Mouse (Mus musculus) adrenal gland, postnatal 25 days (tissue): ENCODE measurements around the gene Ptprt. TPM values are rescaled to one million over a fixed set of nuclear protein-coding genes. Genes with fewer than 3 reads are reported as not detected.

Experiments used
- DNase-seq: peaks from one replicate; pipeline ENCODE4 v3.0.0; 2021; ENCODE audit warnings: mixed read lengths
- total RNA-seq: library from RNA; stranded (reverse); gene quantifications from 2 replicates; pipeline ENCODE4 v1.2.3, GENCODE M21; 2021

Ptprt gene
- total RNA-seq, 1 experiment from 2014 or later, result 0.15 TPM

DNA sequence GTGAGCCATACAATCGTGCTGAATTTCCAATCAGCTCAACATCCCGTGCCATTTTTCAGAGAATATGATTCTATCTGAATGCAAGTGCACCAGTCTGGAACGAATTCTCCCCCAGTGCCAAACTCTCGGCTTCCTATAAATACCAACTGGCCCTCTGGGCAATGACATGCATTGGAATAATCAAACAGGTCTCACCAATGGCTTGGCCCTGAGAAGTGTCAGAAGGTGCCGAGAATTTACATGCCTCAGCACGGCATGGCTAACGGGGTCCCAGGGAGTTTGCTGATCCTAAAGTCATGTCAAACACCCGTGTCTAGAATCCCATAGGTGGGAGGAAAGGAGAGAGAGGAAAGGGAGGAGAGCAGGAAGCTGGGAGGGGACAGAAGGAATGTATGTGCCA lies 251.7 kb downstream of the Ptprt start:
- DNase-seq, result no peak

DNA sequence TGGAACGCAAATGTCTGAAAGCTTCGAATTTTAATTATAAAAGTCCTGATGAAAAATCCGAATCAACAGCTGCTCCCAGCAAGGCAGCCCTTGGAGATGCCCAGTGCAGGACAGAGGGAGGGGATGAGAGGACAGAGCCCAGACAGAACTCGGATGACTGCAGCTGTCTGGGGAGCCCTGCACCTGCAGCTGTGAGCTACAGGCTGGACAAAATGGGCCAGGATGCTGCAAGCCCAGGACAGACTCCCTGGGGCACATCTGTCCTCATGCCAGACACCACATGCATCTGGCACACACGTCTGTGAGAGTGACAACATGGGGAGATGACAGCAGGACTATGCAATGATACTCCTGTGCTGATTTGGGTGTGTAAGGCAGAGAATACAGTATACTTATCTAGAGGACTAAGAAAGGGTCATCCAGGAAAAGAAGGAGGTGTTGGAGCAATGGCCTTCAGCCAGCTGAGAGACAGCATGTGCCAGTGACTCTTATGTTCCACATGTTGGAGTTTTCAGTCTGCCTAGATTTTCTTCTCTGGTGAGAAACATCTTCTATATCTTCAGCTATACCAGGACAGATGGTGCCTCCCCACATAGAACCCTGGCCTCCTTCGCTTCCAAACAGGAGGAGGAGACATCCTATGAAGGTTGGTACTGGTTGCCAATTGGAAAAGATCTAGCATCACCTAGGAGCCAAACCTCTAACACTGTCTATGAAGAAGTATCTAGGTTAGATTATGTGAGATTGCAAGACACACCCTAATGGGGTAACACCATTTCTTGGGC lies 259.4 kb downstream of the Ptprt start:
- DNase-seq, result no peak

DNA sequence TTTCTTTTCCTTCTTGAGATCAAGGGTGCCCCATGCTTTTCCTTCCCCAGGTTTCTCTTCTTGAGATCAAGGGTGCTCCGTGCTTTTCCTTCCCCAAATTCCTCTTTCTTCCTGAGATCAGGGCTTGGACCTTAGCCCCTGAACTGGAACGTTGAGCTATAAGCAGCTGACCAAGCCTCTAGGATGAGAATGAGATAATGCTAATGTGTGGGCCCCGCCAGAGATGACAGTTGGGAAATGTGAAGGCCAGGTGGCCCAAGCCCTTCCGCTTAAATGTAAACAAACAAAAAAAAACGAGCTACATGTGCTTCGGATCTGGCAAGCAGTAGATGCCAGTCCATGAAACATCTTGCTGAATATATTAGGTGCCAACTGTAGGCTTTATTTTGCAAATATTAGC lies 266.3 kb downstream of the Ptprt start:
- DNase-seq, result no peak

DNA sequence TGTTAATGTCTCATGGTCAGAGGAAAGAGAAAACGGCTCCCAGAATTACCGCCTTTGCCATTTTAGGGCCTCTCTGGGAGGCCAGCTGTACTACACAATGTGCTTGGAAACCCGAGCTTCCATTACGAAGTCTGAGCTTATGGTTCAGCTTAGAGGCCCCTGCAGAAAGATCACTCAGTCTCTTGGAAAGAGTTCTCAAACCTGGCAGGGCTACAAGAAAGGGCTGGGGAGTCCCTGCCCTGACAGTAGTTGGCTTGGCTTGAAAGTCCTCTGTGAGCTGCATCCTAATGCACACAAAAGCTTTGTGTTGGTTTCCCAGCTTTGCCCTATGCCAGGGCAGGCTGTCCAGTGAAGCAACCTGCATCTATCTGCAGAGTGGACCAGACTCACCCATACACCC lies 269.1 kb downstream of the Ptprt start:
- no peak for DNase-seq

DNA sequence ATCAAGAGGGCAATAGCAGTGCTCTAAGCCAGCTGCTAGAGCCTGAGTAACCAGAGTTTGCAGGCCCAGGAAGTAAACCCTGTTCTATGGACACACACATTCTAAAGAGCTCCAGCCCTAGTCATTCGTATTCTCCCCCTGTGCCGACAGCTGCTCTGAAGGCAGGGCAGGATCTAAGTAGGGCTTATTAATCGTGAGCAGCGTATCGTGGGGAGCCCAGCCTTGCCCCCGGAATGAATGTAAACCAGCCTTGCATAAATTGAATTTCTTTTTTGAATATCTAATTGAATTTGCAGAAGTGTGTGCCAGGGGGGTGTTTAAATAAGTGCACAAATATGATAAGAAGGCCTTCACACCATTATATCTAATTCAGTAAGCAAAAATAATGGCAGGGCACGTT lies 283.6 kb downstream of the Ptprt start:
- no peak for DNase-seq

DNA sequence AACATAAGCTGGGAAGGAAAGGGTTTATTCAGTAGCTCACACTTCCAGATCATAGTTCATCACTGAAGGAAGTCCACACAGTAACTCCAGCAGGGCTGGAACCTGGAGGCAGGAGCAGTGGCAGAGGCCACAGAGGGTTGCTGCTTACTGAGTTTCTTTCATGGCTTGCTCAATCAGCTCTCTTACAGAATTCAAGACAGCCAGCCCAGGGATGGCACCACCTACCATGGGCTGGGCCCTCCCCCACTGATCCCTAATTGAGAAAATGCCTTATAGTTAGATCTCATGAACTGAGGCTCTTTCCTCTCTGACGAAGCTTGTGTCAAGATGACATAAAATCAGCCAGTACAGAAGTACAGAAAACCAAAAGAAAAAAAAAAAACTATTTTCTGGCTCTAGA lies 311.9 kb downstream of the Ptprt start:
- no peak for DNase-seq

DNA sequence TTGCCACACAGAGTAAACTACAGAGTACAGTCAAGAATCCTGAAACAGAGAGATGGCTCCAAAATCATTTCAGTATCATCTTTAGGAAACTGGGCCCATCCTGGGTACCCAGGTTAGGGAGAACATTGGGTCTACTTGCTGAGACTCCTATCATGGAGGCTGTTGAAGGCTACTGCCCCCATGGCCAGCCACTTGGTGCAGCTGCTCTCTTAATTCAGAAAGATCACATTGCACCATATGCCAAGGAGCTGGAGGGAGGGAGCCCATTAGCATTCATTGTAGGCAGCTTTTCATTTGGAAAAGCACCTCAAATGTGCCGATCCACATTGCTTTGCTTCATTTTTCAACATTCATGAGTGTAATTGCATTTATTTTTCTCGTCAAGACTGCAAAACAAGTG lies 319.1 kb downstream of the Ptprt start:
- DNase-seq, result no peak

DNA sequence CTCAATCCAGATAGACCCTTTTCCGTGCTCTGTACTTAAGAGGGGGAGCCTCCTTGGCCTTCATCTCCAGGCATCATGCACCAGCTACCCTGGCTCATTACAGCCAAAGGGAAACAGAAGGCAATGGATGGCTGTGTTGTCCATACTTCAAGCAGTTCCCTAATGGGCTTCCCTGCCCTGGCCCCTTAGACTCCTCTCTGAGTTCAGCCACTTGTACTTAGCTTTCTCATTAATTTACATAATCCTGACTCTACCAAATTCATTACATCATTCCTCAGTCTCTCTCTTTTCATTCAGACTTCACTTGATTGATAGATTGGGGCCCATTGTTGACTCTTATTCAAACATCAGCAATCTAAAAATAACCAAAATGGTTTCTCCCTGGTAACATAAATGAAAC lies 320.7 kb downstream of the Ptprt start:
- no peak for DNase-seq

DNA sequence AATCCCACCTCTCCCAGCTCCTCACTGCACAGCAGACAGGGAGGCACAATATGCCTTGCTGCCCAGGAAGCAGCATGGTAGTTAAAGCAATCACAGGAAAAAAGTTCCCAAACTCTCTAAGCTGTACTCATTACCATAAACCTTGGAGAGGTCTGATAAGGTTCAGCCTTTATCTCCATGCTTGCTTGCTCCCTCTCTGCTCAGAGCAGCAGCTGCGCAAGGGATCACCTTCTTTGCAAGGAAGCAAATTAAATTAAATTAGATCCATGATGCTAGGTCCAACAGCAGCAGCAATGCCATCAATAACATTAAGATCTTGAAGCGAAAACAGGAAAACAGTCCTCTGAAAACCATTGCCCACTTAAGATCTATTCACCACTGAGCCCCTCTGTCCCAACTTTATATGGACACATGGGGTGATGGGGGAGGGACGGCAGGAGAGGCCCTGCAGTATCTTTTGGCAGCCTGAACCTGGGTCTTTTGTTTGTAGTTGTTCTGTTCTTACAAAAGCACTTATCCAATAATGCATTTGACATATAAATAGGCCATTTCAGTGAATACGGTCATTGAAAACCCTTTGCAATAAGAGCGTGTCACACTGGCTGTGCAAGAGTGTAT lies 328.8 kb downstream of the Ptprt start:
- DNase-seq, result no peak

DNA sequence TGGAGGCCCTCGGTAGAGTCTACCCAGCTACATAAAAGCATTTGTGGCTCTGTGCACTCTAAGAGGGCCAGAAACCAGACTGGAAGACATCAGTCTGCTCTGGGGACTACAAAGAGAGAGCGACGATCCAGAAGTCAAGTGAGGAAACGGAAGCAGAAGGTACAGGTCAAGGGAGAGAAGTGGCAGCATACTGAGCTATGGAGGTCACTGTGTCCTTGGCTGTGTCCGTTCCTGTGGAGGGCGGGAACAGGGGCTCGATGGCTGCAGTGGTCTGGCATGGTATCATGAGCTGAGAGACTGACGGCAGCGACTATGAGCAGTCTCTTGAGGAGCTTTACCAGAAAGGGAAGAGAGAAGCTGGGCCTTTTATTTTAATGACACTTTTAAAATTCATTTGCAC lies 331.5 kb downstream of the Ptprt start:
- DNase-seq, result no peak

DNA sequence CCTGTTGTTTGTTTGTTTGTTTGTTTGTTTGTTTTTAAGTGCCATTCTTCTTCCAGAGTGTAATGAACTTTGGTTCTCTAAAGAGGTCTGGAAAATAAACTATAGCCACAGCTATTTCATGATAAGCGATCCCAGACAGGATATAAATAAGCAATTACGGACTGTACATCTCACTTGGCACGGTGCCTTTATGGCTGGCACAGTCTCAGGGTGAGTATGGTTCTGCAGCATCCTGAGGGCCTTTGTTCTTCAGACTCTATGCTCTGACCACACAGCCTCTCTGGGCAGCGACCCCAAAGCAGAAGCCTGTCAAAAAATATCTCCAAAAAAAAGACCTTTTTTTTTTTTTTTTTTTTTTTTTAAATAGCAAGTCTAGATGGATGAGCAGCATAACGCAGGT lies 338.5 kb downstream of the Ptprt start:
- no peak for DNase-seq

DNA sequence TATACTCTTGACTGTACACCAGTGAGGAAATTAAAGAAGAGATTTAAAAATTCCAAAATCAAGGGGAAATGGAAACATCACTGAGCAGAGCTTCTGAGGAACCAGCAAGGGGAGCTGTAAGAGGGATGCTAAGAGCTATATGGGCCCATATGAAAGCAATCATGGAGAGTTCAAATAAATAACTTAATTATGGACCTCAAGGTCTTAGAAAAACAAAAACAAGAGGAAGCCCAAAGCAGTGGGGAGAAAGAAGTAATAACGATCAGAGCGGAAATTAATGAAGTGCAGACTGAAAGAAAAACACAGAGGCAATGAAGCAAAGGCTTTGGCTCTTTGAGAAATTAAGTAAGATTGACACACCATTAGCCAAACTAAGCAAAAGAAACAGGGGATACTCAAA lies 353.0 kb downstream of the Ptprt start:
- DNase-seq, result no peak

DNA sequence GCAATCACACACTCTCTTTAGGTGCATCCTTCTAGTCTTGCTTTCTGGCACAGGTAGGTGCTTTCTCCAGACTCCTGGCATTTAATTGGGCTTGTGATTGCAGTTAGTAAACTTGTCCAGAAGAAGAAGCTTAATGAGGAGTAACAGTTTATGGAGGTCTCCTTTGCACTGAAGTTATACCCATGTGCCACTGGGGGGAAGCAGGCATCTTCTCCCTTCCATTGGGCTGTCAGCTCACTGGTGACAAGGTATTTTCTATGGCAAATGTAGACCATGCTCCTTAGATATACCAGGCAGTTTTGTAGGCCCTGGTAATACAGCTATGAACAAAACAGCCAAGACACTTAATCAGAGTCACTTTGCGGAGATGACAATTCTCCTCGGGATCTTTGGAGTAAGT lies 366.9 kb downstream of the Ptprt start:
- no peak for DNase-seq

DNA sequence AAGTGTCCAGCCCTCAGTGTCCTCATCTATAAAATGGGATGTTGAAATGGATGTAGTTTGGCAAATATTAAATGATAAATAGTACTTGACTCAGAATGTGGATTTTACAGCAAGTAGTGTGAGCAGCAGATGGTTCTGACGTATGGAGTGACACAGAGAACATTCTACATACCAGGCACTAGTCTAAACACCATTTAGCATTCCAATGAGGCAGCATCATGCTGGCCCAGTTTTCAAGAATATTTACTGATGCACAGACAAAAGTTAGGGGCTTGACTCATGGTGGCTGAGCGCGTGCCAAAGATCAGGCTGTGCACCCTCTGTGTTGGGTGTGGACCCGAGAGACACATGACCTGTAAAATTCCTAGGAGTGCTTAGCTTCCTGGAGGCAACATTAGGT lies 378.3 kb downstream of the Ptprt start:
- no peak for DNase-seq

DNA sequence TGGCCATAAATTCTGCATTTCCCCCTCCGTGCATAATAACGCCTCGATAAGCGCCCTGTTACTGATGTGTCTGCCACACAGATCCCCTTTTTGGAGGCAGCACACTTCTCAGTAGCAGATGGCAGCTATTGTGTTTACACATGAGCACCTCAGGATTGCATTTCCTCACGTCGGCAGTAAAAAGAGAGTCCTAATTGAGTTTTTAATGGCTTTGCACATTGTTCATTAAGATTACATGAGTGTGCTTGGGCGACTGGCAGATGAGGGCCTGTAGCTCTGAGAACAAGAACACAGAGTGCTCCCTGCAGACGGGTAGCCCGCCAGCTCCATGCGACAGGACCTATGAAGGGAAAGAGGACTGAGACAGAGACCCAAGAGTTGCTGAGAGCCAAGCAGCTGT lies 378.8 kb downstream of the Ptprt start:
- no peak for DNase-seq

DNA sequence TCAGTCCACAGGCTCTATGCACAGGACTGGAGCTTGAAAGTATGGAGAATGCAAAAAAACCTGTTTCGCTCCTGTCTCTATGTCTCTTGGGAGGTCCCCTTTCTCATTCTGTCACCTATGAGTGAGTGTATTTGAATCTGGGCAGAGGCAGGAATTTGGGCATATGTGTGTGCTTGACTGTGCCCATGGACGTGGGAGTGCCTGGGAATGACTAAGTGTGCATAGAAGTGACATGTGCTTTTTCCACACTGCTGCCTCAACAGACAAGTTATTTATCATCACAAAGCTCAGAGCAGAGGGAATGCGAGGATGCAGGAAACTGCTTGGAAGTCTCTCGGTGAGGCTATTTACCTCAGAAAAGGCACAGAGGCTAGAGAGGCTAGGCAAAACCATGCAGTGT lies 387.1 kb downstream of the Ptprt start:
- DNase-seq, result no peak

DNA sequence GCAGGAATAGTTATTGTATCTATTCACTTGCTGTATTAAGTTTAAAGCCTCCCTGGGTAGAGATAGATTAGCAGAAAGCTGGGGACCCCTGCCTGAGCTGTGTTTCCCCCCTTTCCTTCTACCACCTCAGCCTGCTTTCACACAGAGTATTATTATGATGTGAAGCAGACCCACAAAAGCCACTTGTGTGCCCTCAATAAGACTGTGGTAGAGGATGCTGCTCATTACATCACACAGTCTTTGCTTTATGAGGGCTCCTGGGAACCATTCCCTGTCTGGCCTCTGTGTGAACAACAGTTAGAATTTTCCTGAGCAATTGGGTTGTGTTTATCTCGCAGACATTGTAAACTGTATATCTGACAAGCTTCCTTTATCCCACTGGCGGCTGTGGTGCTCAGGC lies 409.7 kb downstream of the Ptprt start:
- no peak for DNase-seq

DNA sequence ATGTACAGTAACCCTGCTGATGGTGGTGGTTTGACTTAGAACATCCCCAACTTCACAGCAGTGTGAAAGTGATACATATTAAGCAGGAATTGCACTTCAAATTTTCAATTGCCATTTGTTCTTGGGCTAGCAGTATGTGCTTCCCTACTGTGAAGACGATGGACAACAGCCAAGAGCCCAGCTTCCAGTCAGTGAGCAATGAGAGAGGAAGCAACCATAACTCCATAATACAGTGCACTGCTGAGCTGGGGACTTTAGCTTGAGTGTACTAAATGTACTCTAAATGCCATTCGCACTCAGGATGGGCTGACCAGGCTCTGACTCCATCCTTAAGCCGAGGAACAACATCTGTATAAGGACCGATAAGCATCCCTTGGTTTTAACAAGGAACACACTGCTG lies 412.7 kb downstream of the Ptprt start:
- DNase-seq, result no peak

DNA sequence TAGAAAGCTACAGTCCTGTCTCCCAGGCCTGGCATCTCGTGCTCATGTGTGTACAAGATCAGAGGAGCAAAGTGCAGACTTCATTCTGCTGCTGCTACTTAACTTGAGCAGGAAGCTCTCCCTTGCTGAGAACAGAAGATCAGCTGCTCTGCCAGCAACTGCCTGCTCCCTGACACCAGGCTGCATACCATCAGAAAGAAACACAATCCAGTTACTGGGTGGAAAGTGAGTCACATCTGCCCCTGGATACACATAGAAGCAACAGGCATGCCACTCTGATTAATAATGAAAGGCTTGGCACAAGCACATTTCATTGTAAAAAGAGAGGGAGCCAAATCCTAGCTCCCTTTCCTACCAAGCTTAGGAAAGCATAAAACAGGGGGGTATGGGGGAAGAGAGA lies 438.5 kb downstream of the Ptprt start:
- DNase-seq, result no peak

DNA sequence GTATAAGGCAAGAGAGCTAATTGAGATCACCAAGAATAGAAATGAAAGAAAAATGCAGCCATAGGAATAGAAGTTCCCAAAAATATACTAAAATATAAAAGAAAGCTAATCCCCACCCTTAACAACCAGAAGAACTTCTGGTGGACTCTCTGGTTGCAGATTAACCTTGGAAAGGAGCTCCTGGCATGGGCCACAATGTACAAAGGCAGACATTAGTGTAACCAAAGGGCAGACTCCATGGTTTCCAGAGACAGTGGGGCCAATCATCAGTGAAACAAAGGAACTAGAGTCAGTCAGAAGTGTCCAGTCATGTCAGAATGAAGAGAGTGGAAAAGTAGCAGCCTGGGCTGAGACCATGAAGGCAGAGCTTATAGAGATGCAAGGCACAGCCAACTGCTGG lies 440.4 kb downstream of the Ptprt start:
- no peak for DNase-seq

DNA sequence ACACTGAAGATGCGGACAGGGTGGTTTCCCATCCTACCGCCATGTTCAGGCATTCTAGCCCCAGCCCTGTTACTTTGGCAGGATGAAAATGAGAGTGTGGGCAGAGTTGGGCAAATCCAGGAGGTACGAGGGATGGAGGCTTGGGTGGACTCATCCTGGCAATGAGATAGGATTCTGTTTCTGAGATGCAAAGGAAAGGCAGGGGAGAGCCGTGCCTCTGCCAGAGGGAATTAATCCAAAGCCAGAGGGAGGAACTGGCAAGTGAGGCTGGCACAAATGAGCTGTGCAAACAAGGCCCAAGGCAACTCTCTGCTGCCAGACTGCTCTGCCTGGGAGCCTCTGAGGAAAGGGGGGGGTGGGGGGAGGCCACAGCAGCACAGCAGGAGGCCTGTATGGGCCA lies 441.4 kb downstream of the Ptprt start:
- DNase-seq, result peak; percentile 2

DNA sequence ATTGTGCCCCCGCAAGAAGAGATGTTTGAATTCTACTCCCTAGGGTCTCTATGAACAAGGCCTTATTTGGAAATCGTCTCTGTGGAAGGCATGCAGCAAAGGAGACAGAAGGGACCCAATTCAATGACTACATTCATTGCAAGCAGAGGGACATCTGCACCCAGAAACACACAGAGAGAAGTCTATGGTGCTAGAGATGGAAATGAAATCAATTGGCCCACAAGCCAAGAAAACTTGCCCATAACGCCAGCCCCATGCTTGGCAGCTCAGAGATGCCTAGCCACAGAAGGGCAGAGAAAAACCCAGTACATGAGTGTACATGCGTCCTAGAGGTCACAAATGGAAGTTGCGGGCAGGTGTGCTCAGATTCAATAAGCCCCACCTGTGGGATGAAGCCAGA lies 443.1 kb downstream of the Ptprt start:
- no peak for DNase-seq

DNA sequence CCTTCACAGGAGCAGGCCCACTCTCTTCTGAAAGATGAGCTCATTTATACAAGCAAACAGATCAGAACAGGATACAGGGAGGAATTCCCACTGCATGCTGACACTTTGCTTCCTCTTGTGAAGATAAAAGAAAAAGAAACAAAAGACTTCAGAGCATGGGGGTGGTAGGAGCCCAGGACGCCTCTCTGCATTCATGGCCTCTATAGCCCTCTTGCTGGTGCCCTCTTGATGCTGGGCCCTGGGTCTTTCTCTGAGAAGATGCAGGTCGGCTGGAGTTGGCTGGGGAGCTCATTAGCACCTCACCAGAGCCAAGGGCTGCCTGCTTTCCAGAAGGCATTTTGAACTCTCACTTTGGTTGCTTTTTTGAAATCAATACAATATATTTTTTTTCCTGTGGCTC lies 448.6 kb downstream of the Ptprt start:
- DNase-seq, result no peak

DNA sequence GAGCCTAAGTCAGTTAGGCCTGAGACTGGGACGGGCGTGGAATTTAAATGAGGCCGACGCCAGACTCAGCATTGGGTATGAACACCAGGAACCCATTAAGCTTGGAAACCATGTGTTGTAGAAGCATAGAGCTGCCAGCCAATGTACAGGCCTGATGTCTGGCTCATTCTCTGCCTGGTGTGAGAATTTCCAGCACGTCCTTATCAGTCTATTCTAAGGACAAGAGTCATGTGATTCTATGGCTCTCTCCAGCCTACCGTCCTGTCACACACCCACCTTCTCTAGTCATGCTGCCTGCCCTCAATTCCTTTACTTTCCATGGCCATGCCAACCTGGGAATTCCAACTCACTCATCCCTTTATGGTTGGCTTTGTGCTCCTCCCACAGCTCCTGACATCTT lies 450.4 kb downstream of the Ptprt start:
- no peak for DNase-seq

DNA sequence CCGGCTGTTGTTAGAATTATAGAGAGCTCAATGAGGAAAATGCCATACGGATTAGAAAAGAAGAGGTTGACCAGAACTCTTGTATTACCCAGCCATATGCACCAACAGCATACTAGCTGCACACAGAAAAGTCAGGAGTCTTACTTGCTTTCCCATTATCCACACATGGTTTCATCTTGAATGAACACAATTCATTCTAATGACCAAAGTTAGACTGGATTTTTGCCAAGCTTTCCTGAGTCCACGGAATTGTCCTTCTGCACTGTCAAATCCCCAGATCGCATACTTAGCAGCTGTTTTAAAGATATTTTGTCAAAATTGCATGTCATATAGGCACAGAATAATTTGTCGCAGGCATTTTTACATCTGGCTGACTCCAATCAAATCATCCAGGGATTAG lies 463.6 kb downstream of the Ptprt start:
- DNase-seq, result no peak
